Mouse (Mus musculus) C2C12 (cell line): ENCODE data around the gene Eef1akmt3.

Source experiments
- CEBPB ChIP-seq: IDR thresholded peaks from one replicate; pipeline ENCODE4 v1.6.1; 2011; ENCODE audit warnings: low read depth, mild to moderate bottlenecking, control low read depth, moderate library complexity
- CTCF ChIP-seq: IDR thresholded peaks from one replicate; pipeline ENCODE4 v1.5.1; 2011; ENCODE audit not compliant: control insufficient read depth, insufficient read depth, insufficient read length
- FOSL1 ChIP-seq: IDR thresholded peaks from one replicate; pipeline ENCODE4 v1.8.0; 2011; ENCODE audit warnings: mild to moderate bottlenecking, low read length; ENCODE audit not compliant: poor library complexity, insufficient read depth, severe bottlenecking
- MAX ChIP-seq: IDR thresholded peaks from one replicate; pipeline ENCODE4 v1.6.1; 2011; ENCODE audit warnings: mild to moderate bottlenecking, control low read depth
- MYOD1 ChIP-seq: IDR thresholded peaks from one replicate; pipeline ENCODE4 v1.6.1; 2011; ENCODE audit warnings: low read depth; ENCODE audit not compliant: control insufficient read depth, insufficient read length
- MYOG ChIP-seq: IDR thresholded peaks from one replicate; pipeline ENCODE4 v1.6.1; 2011; ENCODE audit not compliant: control insufficient read depth, insufficient read length; ENCODE audit errors: extremely low read depth
- USF1 ChIP-seq: IDR thresholded peaks from one replicate; pipeline ENCODE4 v1.6.1; 2011; ENCODE audit warnings: low read depth, mild to moderate bottlenecking, control low read depth, moderate library complexity

DNA sequence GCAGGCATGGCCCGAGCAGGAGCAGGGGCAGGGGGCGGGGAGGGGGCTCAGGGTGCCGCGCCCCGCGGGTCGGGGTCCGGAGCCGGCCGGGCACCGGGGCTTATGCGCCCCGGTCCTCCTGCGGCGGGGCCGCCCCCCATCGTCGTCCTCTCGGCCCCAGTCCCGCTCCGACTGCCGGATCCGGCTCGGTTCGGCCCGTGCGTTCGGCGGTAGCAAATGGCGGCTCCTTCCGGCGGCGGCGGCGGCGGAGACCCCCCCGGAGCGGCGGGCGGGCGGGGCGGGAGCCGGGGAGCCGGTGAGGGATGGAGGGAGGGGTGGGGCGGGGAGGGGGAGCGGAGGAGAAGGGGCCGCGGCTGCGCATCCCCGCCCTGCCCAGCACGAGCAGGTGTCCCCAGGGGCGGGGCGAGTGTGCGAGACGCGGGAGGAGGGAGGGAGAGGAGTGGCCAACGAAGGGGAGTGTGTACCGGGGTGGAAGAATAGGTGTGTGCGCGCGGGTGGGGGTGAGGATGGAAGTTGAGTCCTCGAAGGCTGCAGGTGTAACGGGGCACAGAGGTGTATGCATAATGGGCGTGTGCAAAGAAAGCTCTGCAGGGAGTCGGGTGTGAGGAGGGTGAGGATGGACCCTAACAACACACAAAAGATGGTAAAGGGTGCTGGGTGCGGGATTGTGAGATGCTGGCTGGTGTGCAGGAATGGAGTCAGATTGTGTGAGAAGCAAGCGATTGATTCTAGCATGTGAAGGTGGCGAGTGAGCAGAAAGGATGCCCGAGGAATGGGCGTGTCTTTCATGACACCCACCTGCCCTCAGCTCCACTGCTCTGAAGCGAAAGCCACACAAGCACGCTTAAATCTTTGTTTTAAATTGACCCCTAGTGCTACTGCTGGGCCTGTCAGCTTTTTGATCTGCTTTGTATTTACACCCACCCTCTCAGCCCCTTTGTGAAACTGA, 18.9 kb upstream of the Eef1akmt3 start, which contains the start of gene March9:
- no peak for TF ChIP-seq CTCF
- TF ChIP-seq MYOD1: no peak
- no peak for TF ChIP-seq MAX
- no peak for TF ChIP-seq USF1
- TF ChIP-seq MYOG: no peak
- TF ChIP-seq CEBPB: no peak
- no peak for TF ChIP-seq FOSL1
